Mouse (Mus musculus) forebrain, embryonic 12.5 days (tissue): Measurements from ENCODE around the gene Agpat4. TPM values are rescaled to one million over a fixed set of nuclear protein-coding genes. Genes with fewer than 3 reads are reported as not detected.
A peak's percentile ranks its signal among the peaks of the same experiment; 100 is the strongest.

ENCODE experiments used
- ATAC-seq: fragments of 200-750 bp; cut with Nextera tagmentation; 2 replicates; pipeline ENCODE4 v1.8.0; 2017; ENCODE audit warnings: moderate TSS enrichment; ENCODE audit not compliant: low FRiP score
- H3K27ac ChIP-seq: fragments of 300-500 bp; sonication (generic); 2 replicates; pipeline ENCODE4 v1.5.1; 2016; ENCODE audit warnings: mild to moderate bottlenecking
- H3K27me3 ChIP-seq: fragments of 300-500 bp; sonication (generic); 2 replicates; pipeline ENCODE4 v1.6.1; 2016; ENCODE audit warnings: mild to moderate bottlenecking
- H3K36me3 ChIP-seq: fragments of 300-500 bp; sonication (generic); replicated peaks from 2 replicates; pipeline ENCODE4 v1.6.1; 2016; ENCODE audit warnings: mild to moderate bottlenecking
- H3K4me1 ChIP-seq: fragments of 300-500 bp; sonication (generic); 2 replicates; pipeline ENCODE4 v1.6.1; 2016
- H3K4me2 ChIP-seq: fragments of 300-500 bp; sonication (generic); 2 replicates; pipeline ENCODE4 v1.6.1; 2016; ENCODE audit warnings: mild to moderate bottlenecking, moderate library complexity
- H3K4me3 ChIP-seq: fragments of 300-500 bp; sonication (generic); replicated peaks from 2 replicates; pipeline ENCODE4 v1.5.1; 2016; ENCODE audit warnings: mild to moderate bottlenecking
- H3K9ac ChIP-seq: fragments of 300-500 bp; sonication (generic); 2 replicates; pipeline ENCODE4 v1.6.1; 2016; ENCODE audit warnings: mild to moderate bottlenecking
- H3K9me3 ChIP-seq: fragments of 300-500 bp; sonication (generic); 2 replicates; pipeline ENCODE4 v1.6.1; 2016
- WGBS: fragments of 180-500 bp; shearing (Covaris S2); methylation state at CpG from one replicate; pipeline ENCODE4 v1.1.7; 2016; 5-methylcytosine and 5-hydroxymethylcytosine counted together
- polyA plus RNA-seq: library from polyadenylated mRNA; unstranded; fragments of >200 nt; fragmentation: Nextera tagmentation; extraction: Ambion mirVana; gene quantifications from 2 replicates; pipeline ENCODE4 v1.2.1, GENCODE M21; 2016

Agpat4 gene
- polyA plus RNA-seq, 1 experiment from 2014 or later = 40.9 TPM

DNA sequence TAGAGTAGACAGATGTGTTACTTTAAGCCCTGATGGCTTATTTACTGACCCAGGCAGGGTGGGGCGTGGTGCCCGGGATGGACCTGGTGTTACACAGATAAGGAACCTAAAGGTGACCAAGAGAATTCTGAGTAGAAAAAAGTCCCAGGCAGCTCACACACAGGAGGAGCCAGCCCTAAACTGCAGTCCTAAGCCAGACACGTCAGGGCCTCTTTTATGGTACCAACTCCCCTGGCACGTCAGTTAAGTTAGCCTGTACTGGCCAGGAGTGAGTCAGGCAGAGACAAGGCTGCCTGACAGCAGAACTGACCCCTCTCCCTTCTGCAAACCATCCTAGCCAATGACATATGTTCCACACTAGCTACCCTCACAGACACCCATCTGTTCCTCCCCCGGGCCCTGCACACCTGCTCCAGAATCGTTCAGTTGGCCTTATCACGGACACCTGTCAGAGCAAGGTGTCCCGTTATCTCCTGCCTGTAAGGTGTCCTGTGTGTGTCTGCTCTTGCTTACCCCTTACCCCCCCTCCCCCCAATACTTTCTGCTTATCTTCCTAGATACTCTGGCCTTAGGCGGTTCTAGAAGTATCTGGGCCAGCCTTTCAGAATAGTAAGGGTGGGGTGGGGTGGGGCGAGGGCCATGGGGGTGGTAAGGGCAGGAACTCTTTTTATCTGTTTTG is 86.7 kb downstream of the Agpat4 start:
- no peak overlapping the region for H3K4me2 ChIP-seq
- no peaks in the 10 kb centered on the region for H3K27me3 ChIP-seq
- WGBS = 80% methylated on average over 10 of the region's 10 CpGs
- H3K9me3 ChIP-seq = no peaks in the 10 kb centered on the region
- no peaks in the 10 kb centered on the region for H3K36me3 ChIP-seq
- no peak overlapping the region for H3K9ac ChIP-seq
- no peak for ATAC-seq
- H3K4me3 ChIP-seq = no peak overlapping the region
- peaks cover 38% of the 10 kb centered on the region for H3K4me1 ChIP-seq
- H3K27ac ChIP-seq = peak overlapping the region; percentile 59

DNA sequence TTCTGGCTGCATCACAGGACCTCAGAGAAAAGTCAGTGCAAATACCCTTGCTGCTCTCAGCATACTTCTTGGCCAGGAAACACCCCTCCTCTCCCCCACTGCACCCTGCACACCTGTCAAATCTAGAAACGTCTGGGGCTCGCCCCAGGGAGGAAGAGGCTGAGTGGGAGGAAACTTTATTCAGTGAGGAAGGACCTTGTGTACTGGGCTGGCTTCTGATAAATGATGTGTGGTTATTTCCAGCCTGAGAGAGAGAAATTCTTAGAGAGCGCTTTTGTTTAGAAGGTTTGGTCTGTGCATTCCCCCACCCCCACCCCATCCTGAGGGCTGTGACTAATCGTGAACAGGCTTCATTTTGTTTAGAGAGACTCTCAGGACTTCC is 87.2 kb downstream of the Agpat4 start:
- 51% methylated on average over 4 of the region's 4 CpGs for WGBS
- Histone ChIP-seq H3K27me3 (no peaks in the 10 kb centered on the region), H3K9ac (no peak overlapping the region), H3K4me1 (peaks cover 38% of the 10 kb centered on the region), H3K9me3 (no peaks in the 10 kb centered on the region), H3K4me3 (no peak overlapping the region), H3K27ac (peak overlapping the region; percentile 59), H3K36me3 (no peaks in the 10 kb centered on the region), H3K4me2 (no peak overlapping the region)
- no peak for ATAC-seq

DNA sequence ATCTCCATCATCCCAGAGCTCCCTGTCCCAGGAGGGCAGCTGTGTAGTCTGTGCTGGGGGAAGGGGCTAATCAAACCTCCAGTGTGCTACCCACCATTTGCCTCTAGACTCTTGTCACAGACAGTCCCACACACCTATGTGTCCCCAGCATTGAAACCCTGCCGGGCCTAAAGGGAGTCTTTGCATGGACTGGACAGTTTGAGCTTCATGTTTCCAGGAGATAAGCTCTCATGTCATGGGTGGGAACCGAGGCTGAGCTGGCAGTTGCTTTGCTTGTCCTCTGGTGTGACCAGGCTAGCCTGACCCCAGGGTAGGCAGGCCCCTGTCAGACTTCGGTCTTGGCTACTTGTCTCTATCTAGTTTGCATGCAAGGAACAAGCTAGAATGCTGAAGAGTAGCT is 87.7 kb downstream of the Agpat4 start:
- no peak for ATAC-seq
- Histone ChIP-seq H3K4me1 (peaks cover 38% of the 10 kb centered on the region), H3K27me3 (no peaks in the 10 kb centered on the region), H3K9ac (no peak overlapping the region), H3K27ac (peak overlapping the region; percentile 59), H3K36me3 (peaks cover 3% of the 10 kb centered on the region; the same call in 1 of the 2 replicates), H3K4me2 (no peak overlapping the region), H3K9me3 (no peaks in the 10 kb centered on the region), H3K4me3 (no peak overlapping the region)
- WGBS = 82% methylated on average over 3 of the region's 3 CpGs

DNA sequence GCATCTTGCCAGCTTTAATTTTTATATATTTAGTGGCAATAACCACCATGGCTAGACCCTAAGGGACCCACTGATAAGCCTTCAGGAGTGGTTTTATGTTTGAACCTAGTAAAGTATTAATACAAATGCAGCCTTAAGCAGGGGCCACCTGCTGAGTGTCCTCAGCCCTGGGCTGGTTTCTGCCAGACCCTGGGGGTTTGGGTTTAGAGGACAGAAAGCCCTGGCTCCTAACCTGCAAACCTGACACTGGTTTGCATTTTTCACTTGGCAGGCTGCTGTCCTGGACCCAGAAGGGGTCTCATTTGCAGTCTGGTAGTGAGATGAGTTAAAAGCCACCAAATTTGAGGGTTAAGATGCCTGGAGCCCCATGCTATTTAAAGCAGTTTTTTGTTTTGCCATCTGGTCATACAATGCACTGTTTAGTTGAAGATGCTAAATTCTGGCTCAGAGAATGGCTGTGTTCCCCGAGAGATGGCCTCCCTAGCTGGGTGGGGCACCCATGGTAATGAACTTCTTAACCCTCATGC is 88.6 kb downstream of the Agpat4 start:
- Histone ChIP-seq H3K9ac (no peak overlapping the region), H3K27ac (0 out of 2 replicates have a peak overlapping the region, but pooled peaks have one; percentile 31), H3K4me2 (no peak overlapping the region), H3K4me1 (peaks cover 38% of the 10 kb centered on the region), H3K27me3 (no peaks in the 10 kb centered on the region), H3K4me3 (no peak overlapping the region), H3K36me3 (peaks cover 11% of the 10 kb centered on the region), H3K9me3 (no peaks in the 10 kb centered on the region)
- no peak for ATAC-seq
- WGBS = 24% methylated on average over 1 of the region's 1 CpGs

DNA sequence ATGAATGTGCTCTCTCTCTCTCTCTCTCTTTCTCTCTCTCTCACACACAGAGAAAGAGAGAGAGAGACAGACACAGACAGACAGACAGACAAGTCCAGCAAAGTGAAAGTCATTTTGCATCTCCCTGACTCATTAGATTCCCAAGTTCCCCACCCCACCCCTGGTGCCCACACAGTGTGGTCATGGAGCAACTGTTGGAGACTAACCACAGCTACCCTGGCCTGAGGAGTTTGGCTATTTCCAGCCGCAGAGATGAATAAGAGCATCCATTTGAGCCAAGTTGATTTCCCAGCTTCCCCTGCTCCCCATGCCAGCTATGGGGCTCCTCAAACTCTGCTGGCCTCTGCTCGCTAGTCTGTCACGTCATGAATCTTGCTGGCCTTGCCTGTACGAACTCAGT is 91.0 kb downstream of the Agpat4 start:
- Histone ChIP-seq H3K36me3 (peaks cover 32% of the 10 kb centered on the region), H3K9ac (no peak overlapping the region), H3K27me3 (no peaks in the 10 kb centered on the region), H3K4me2 (no peak overlapping the region), H3K27ac (no peak overlapping the region), H3K9me3 (no peaks in the 10 kb centered on the region), H3K4me1 (peaks cover 26% of the 10 kb centered on the region), H3K4me3 (no peak overlapping the region)
- WGBS = 86% methylated on average over 4 of the region's 4 CpGs
- ATAC-seq = no peak

DNA sequence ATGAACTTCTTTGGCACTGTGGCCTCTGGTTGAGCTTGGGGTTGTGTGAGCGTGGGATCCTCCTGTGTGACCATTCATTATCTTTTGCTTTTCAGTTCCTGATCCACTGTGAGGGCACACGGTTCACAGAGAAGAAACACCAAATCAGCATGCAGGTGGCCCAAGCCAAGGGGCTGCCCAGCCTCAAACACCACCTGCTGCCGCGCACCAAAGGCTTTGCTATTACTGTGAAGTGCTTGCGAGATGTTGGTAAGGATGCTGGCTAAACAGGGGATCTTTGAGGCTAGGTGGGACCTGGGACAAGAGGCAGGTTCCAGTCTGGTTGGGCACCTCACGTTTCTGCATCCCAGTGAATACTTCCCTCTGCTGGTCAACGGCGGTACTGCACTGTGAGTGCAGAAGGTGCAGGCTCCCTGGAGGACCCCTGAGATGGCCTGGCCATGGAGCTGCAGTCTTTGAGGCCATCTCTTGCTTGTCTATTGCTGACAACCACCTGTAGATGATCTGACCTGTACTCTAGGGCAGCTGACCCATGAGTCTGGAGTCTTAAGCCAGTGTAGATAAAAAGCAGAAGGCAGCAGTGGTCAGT is 92.1 kb downstream of the Agpat4 start:
- H3K4me2 ChIP-seq = no peak overlapping the region
- peaks cover 44% of the 10 kb centered on the region for H3K36me3 ChIP-seq
- H3K27ac ChIP-seq = no peak overlapping the region
- H3K27me3 ChIP-seq = no peaks in the 10 kb centered on the region
- no peaks in the 10 kb centered on the region for H3K9me3 ChIP-seq
- H3K4me1 ChIP-seq = peaks cover 15% of the 10 kb centered on the region
- no peak overlapping the region for H3K4me3 ChIP-seq
- WGBS = 38% methylated on average over 8 of the region's 8 CpGs
- no peak overlapping the region for H3K9ac ChIP-seq
- ATAC-seq = peak; percentile 56; the same call in 1 of the 2 replicates

DNA sequence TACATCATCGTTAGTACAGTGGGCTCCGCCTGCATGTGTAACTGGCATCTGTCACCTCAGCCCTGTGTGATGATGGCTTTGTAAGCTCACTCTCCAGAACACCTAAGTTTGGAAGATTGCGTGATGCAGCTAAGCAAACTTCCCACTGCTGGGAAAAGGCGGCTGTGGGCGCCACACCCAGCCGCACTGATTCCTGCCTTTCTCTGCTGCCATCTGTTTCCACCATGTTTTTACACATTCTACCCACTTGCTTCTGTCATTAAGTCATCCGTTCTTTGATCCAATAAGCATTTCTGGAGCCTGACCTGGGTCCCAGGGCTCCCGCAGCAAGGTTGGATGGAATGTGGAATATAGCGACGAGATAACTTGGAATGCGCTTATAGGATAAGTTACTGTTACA is 93.4 kb downstream of the Agpat4 start:
- Histone ChIP-seq H3K4me3 (no peak overlapping the region), H3K27me3 (no peaks in the 10 kb centered on the region), H3K4me1 (peaks cover 5% of the 10 kb centered on the region), H3K27ac (no peak overlapping the region), H3K36me3 (peaks cover 56% of the 10 kb centered on the region), H3K9me3 (no peaks in the 10 kb centered on the region), H3K9ac (no peak overlapping the region), H3K4me2 (no peak overlapping the region)
- WGBS = 94% methylated on average over 11 of the region's 11 CpGs
- ATAC-seq = no peak

DNA sequence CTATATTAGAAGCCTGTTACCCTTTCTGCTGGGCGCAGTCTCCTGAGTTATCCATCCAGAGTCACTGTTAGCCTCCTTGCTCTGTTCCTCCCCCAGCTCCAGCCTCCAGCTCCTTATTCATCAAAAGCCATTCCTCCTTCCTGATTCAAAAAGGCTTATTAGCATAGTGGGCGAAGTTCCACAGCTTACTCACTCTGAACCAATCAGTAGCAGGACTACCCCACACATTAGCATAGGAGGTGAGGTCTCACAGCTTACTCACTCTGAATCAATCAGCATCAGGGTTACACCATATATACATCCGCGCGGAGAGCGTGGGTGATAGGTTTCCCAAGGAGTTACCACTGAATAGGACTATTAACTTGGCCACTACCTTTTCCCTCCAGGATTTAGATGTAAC is 93.8 kb downstream of the Agpat4 start:
- no peak overlapping the region for H3K4me2 ChIP-seq
- peak; percentile 36; the same call in 1 of the 2 replicates for ATAC-seq
- H3K4me3 ChIP-seq = no peak overlapping the region
- H3K9ac ChIP-seq = no peak overlapping the region
- H3K27me3 ChIP-seq = no peaks in the 10 kb centered on the region
- peaks cover 61% of the 10 kb centered on the region for H3K36me3 ChIP-seq
- WGBS = 80% methylated on average over 6 of the region's 6 CpGs
- no peaks in the 10 kb centered on the region for H3K9me3 ChIP-seq
- no peak overlapping the region for H3K27ac ChIP-seq
- H3K4me1 ChIP-seq = 0 out of 2 replicates have a peak, but pooled peaks cover under 1% of the 10 kb centered on the region

DNA sequence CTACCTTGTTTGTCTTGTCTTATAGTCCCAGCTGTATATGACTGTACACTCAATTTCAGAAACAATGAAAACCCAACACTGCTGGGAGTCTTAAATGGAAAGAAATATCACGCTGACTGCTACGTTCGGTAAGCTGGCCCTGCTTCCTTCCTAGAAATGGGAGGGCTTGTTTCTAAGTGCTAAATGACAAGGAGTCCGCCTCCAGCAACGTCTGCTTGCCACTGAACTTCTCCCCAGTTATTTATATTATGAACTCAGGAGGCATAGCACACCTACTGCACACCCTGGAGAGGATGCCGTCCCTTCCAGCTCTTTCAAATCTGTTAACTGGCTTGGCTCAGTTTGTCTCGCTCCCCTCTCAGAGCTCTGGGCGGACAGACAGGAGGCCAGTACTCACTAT is 94.9 kb downstream of the Agpat4 start:
- no peak overlapping the region for H3K4me2 ChIP-seq
- H3K36me3 ChIP-seq = peaks cover 70% of the 10 kb centered on the region
- 91% methylated on average over 8 of the region's 8 CpGs for WGBS
- H3K27ac ChIP-seq = no peak overlapping the region
- no peaks in the 10 kb centered on the region for H3K9me3 ChIP-seq
- no peaks in the 10 kb centered on the region for H3K27me3 ChIP-seq
- no peak overlapping the region for H3K4me3 ChIP-seq
- H3K9ac ChIP-seq = no peak overlapping the region
- no peaks in the 10 kb centered on the region for H3K4me1 ChIP-seq
- ATAC-seq = no peak

DNA sequence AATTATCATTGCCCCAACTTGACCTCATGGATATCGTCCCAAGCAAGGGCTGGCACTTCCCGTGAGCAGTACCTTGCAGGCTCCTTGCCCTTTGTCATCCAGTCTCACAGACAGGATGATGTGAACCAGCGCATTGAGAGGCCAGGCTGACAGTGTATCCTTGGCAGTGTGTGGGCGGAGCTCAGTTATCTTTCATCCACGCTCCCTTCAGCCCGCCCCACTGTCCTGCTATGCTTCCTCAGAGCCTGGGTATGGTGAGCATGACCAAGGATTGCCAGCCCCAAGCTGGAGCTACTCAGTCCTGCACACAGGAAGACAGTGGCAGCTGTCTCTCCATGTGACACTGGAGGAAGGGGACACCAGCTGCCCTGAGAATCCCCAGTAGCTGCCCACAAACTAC is 97.7 kb downstream of the Agpat4 start:
- H3K4me1 ChIP-seq = no peaks in the 10 kb centered on the region
- ATAC-seq = no peak
- H3K27me3 ChIP-seq = no peaks in the 10 kb centered on the region
- H3K36me3 ChIP-seq = peaks cover 96% of the 10 kb centered on the region
- H3K4me2 ChIP-seq = no peak overlapping the region
- H3K9me3 ChIP-seq = no peaks in the 10 kb centered on the region
- H3K4me3 ChIP-seq = no peak overlapping the region
- no peak overlapping the region for H3K27ac ChIP-seq
- no peak overlapping the region for H3K9ac ChIP-seq
- WGBS = 82% methylated on average over 6 of the region's 6 CpGs

DNA sequence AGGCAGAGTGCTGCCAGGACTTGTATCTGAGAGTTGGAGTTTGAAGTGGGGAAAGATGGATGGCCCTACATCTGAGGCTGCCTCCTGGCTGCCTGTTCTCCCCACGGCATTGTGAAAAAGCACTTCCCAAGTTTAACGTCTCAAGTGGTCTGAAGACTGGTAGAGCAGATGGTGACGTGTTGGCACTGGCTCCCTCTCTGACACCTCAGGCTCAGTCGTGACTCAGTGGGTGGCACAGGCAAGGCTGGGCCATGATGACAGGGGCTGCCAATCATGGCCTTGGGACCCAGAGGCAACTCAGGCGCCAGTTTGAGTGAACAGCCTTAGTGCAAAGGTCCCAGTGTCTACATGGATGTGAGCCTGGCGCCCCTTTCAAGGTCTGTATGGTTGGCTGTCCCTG is 103.4 kb downstream of the Agpat4 start:
- Histone ChIP-seq H3K9ac (no peak overlapping the region), H3K27me3 (no peaks in the 10 kb centered on the region), H3K27ac (no peak overlapping the region), H3K36me3 (peaks cover 63% of the 10 kb centered on the region), H3K4me1 (peaks cover 3% of the 10 kb centered on the region; the same call in 1 of the 2 replicates), H3K4me3 (no peak overlapping the region), H3K9me3 (no peaks in the 10 kb centered on the region), H3K4me2 (no peak overlapping the region)
- no peak for ATAC-seq
- 78% methylated on average over 6 of the region's 6 CpGs for WGBS

DNA sequence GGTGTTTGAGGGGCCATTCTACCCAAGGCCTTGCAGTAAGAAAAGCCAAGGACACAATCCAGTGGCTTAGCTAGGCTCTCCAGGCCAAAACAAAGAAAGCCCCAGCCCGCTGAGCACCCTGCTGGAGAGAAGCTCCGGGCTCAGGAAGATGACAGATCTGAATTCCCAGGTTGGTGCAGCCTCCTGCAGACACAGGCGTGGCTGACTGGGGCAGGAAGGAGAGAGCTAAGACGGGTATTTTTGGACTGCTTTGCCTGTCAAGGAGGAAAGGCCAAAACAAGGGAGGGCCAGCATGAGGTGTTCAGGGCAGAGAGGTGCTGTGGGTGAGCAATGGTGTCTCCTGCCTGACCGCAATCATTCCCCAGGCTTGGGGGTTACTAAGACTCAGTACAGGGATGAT is 105.2 kb downstream of the Agpat4 start:
- Histone ChIP-seq H3K9me3 (no peaks in the 10 kb centered on the region), H3K36me3 (peaks cover 63% of the 10 kb centered on the region), H3K4me1 (peaks cover 3% of the 10 kb centered on the region; the same call in 1 of the 2 replicates), H3K27ac (no peak overlapping the region), H3K9ac (no peak overlapping the region), H3K27me3 (no peaks in the 10 kb centered on the region), H3K4me2 (no peak overlapping the region), H3K4me3 (no peak overlapping the region)
- no peak for ATAC-seq
- WGBS = 42% methylated on average over 5 of the region's 5 CpGs

DNA sequence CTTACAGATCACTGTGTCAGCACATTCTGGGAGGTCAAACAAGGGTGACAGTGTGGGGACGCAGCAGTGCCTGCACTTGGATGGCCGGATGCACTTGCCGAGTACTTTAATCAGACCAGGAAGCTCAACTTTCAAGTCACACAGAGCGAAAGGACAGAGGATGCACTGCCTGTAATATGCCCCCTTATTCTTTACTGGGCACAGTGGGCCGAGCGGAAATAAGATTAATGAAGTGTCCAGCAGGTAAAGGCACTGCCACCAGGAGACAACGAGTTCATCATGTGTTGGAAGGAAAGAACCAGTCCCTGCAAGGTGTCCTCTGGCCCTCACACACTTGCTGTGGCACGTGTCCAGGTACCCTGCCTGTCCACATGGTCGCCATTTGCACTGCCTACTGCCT is 105.6 kb downstream of the Agpat4 start:
- peaks cover 3% of the 10 kb centered on the region; the same call in 1 of the 2 replicates for H3K4me1 ChIP-seq
- WGBS = 86% methylated on average over 9 of the region's 9 CpGs
- H3K4me2 ChIP-seq = no peak overlapping the region
- H3K27ac ChIP-seq = no peak overlapping the region
- no peak for ATAC-seq
- H3K36me3 ChIP-seq = peaks cover 63% of the 10 kb centered on the region
- H3K4me3 ChIP-seq = no peak overlapping the region
- H3K27me3 ChIP-seq = no peaks in the 10 kb centered on the region
- no peak overlapping the region for H3K9ac ChIP-seq
- H3K9me3 ChIP-seq = no peaks in the 10 kb centered on the region
